Mouse (Mus musculus): ENCODE data around the gene Apc2. TPM values are rescaled to one million over a fixed set of nuclear protein-coding genes. Genes with fewer than 3 reads are reported as not detected.

Gene Apc2
- total RNA-seq, 4 experiments from 2014 or later: 2.2 to 3.1 (median 2.2) TPM

DNA sequence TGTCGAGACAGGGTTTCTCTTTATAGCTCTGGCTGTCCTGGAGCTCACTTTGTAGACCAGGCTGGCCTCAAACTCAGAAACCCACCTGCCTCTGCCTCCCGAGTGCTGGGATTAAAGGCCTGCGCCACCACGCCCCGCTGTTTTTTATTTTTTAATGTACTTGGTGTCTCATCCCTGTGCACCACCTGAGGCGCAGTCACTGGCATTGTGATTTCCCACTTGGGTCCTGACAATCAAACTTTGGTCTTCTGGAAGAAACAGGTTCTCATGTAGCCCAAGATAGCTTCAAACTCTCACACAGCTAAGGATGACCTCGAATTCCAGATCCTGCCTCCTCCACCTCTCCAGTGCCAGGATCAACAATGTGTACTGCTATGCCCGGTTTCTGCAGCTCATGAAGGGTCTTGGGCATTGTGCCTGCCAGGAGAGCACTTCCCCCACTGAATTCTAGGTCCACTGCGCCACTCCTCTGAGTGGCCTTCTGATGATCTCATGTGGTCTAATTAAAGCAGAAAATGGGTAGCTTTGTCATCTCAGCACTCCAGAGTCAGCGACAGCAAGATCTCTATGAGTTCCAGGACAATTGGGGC lies 32.9 kb upstream of the Apc2 start:
- no peak for DNase-seq (ENCODE audit: low spot score)

DNA sequence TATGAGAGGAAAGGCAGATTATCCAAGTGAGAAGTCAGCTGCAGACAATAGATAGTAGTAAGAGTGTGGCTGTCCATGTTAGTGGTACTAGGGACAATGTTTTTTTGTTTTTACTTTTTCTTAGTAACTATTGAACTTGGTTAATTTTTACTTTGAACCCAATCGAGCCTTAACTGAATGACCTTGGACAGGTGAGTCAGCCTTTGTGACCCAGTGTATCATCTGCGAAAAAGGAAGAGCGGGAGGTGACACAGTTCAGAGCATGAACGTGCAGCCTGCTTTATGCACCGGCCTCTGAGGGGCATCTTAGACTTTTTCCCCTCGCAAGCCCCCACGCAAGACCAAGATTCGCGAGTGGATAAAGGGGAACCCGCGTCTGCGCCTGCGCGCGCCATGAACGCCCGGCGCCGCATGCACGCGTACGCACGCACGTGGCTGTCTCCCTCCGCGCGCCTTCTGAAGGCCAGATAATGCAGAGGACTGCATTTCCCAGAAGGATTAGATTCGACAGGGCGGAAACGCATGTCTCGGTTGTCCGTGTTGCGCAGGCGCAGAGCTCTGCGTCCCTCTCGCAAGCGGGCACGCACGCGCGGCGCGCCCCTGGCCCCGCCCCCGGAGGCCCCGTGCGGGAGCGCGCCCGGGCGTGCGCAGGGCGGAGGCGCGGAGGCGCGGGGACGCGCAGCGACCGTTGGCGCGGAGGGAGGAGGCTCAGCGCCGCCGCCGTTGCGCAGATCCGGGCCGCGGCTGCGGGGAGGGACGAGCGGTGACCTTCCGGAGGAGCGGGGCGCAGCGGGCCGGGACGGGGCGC lies 31.2 kb upstream of the Apc2 start:
- peak; percentile 98 for DNase-seq (ENCODE audit: low spot score)

DNA sequence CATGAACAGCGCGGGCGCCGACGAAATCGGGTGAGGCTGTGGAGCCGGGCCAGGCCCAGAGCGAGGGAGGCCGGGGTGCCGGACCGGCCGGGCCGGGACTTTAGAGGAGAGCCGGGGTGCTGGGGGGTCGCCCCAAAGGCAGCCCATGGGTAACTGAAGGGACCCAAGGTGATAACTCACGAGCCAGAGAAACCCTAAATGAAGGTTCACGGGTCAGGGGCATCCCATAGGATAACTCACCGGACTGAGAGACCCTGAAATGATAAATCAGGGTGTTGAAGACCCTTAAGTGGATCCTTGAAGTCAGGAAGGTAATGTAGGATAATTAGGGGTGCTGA lies 30.7 kb upstream of the Apc2 start:
- DNase-seq (ENCODE audit: low spot score): no peak

DNA sequence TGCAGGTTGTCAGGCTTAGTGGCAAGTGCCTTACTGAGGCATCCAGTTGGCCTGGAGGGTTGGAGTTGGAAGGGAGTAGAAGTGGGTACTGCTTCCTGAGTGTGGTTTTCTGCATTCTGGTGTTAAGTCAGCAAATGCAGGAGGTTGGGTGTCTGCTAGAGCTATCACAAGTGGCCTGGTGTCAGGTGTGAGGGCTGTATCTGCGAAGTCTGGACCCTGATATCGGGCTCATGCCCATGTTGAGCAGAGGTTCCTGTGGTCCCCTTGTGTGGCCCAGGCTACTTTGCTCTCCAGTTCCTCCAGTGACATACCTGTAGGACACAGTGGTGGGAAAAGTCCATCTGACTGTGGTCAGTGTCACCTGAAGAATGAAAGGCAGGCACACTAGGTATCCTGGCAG lies 25.7 kb upstream of the Apc2 start:
- DNase-seq (ENCODE audit: low spot score): no peak

DNA sequence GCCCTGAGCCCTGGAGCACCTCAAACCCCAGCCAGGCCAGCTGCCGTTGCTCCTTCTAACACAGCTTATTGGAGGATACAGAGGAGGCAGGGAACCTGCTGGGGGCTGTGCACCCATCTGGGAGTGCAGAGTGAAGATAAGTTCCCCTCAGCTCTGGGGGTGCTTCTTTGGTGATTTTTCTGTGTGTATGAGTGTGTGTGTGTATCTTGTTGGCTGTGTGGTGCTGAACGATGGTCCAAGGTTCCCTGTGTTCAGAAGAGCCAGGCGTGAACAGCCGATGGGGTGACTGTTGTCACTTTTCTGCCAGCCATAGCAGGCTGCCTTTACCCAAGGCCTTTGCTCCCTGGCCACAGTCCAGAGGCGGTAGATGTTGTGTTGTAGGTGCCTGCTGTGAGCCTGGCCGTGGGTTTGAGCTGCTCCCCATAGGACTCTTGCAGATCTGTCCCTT lies 25.0 kb upstream of the Apc2 start:
- no peak for DNase-seq (ENCODE audit: low spot score)

DNA sequence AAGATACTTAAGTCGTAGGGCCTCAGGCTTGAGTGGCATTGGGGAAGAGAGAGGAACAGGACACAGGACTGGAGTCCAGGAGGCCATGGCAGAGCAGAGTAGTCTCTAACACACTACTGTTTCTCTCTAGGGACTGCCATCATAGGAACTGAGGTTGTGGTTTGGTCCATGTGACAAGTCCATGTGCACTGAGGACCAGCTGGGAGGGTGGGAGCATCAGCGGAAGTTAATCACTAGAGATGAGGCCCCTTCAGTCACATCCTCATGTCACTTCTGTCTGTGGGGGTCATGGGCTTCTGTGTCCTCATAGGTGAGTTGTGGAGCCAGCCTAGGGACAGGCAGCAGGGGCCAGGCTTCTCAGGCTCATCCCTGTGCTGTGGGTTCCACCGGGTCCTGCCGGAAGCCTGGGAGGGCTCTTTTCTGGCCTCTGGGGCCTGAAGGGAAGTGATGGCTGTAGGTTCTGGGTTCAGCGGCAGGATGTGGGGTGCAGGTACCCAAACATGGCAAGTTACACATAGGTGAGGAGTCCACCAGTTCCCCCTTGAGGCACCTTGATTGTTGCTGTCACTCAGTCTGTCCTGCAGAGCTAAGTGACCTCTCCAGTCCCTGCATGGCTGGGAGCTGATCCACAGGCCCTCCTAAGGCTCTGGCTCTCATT lies 24.5 kb upstream of the Apc2 start:
- no peak for DNase-seq (ENCODE audit: low spot score)

DNA sequence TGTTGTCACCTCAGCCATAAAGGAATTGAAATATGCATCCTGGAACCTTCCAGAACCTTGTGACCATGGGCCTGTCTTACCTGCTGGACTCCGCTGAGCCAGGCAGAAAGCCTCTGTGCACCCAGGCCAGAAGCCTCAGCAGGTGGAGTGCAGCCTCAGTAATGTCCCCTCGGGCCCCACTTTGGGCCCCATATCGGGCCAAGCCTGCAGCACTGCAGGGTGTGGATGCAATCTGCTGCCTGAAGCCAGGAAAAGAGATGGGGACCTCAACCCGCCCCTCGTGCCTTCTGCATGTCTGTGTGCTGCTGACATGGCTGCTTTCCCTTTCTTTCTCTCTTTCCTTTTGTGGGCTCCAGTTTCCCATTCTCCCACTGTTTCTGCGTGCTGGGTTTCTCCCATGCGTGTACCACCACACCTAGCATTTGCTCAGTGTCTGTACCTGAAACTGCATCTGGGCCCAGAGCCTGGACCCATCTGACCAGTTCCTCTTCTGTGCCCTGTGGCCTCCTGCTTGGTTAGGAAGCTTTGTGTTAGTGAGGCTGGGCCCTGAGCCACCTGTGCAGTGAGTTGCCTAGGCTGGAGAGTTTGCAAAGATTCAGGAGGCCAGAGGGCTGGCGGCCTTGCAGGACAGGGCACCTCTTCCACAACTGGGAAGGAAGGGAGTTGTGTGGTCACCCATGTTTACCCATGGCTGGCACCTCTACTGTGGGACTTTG lies 23.7 kb upstream of the Apc2 start:
- no peak for DNase-seq (ENCODE audit: low spot score)

DNA sequence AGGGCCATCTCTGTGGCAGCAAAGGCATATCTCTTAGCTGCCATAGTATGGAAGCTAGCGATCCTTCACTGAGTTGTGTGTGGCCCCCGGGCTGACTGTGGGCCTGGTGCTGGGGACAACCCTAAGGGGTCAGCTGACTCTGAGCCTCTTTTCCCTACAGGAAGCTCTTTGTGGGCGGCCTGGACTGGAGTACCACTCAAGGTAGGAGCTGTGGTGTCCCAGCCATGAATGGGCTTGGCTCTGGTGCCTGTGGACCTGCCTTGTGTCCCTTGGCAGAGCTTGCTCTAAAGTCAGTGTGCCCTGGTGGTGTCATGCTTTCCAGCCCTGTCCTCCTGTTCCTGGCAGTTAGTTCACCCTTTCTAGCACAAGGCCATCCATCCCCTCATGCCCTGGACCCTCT lies 21.9 kb upstream of the Apc2 start:
- DNase-seq (ENCODE audit: low spot score): no peak

DNA sequence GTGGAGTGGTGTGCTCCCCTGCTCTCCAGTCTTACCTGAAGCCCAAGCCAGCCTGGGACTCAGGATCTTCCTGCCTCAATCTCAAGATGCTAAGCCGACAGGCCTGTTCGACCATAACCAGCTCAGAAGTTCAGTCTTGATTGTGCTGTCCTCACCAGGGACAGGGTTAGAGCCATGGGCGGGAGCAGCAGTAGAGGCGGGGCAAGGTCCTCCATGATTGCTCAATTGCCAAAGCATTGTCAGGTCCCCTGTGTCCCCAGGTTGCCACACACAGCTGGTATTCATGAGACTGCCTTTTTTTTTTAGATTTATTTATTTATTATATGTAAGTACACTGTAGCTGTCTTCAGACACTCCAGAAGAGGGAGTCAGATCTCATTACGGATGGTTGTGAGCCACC lies 19.5 kb upstream of the Apc2 start:
- no peak for DNase-seq (ENCODE audit: low spot score)

DNA sequence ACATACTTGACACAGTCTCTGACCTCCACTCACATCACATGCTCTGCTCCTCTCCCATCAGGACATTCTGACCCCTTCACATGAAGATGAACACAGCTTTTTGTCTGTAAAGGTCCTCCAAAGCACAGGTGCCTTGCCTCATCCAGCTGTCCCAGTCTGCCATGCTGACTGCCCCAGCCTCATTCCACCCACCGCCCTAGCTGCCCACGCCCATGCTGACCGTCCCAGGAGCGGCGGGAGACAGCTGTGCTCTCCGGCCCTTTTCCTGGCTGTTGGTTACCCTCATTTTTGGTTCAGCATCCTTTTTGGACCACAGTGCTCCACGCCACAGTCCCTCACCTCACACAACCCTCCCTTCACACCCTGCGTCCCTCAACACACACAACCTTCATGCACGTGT lies 17.4 kb upstream of the Apc2 start:
- no peak for DNase-seq (ENCODE audit: low spot score)

DNA sequence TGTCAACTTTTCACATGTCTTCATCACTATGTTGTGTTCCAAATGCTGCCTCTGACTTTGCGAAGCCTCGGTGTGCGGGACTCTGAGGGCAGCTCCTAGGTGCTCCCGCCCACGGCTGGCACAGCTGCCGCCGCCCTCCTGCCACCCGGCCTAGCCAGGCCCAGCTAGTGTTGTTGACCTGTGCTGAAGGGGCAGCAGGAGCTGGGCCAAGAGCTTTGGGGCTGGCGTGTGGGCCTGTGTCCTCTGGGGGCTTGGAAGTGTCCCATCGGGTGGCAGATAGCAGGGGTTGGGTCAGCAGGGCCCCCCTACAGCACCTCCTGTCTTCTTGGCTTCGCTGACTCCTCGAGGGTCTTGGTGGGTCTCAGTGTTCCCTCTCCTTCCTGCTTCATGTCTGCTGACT lies 16.5 kb upstream of the Apc2 start:
- DNase-seq (ENCODE audit: low spot score): no peak

DNA sequence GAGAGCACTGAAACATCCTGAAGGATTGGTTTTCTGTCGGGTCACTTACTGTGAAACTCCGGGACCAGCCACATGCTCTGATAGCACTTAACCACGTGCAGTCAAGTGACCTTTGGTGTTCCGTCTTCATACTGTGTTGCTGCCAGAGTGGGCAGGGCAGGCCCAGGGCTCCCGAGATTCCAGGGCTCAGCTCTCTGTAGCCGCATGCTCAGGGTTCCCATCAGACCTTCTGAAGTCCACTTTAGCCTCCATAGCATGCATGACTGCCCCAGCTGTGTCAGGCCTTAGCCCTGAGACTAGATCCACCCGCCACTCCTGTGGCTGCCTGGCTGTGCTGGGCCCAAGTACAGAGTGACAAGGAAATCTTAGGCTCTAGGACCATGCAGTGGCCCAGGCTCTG lies 14.5 kb upstream of the Apc2 start:
- DNase-seq (ENCODE audit: low spot score): peak; percentile 64

DNA sequence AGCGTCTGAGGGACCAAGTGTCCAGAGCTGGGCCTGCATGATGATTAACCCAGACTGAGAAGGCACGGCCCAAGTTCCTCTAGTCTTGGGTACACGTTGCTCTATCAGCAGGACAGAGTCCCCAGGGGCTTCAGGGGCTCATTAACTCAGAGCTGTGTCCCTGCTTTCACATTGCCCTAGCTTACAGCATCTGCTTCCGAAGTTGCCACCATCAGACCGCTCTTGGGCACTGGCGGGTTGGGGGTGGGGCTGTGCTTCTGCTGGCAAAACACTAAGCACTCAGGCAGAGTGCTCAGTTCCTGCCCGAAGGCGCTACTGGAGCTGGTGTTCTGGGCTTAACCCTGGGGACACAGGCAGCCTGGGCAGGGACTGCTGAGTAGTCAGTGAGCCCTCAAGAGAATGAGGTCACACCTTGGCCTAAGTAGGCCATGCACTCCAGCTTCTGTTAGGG lies 13.8 kb upstream of the Apc2 start:
- no peak for DNase-seq (ENCODE audit: low spot score)

DNA sequence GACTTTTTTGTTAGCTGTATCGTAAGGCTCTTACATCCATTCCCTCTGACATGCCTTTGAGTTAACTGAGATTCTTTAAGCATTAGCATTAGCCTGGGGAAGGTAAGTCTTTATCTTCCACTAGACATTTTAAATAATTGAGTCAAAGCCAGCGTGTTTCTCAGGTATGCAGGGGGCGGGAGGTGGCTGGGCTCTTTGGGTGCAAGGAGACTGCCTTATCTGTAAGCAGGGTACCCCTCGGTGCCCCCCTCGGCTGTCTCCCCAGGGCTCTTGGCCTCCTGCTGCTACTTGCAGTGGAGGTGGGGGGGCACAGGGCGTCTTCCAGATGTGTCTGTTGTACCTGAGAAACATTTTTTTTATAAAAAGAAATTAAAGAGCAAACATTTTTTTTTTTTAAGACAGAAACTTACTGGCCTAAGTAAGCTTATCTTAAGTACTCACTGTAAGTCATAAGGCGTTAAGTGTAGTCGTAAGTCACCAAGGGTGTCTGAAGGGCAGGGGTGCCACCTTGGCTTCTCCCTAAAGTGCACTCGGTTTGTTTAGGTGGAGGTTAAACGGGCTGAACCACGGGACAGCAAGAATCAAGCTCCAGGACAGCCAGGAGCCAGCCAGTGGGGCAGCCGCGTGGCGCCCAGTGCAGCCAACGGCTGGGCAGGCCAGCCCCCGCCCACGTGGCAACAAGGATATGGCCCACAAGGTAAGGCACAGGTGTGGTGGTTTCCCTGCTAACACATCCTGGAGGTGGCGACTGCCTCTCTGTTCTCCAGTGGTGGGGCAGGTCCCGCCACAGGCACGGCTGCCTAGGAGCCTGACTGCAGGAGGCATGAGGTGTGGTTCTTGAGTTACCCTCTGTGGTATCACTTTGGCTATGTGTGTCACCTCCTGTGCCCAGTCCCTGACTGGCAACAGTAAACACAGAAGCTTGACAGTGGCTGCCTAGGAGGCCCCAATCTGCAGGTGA lies 13.0 kb upstream of the Apc2 start:
- no peak for DNase-seq (ENCODE audit: low spot score)

DNA sequence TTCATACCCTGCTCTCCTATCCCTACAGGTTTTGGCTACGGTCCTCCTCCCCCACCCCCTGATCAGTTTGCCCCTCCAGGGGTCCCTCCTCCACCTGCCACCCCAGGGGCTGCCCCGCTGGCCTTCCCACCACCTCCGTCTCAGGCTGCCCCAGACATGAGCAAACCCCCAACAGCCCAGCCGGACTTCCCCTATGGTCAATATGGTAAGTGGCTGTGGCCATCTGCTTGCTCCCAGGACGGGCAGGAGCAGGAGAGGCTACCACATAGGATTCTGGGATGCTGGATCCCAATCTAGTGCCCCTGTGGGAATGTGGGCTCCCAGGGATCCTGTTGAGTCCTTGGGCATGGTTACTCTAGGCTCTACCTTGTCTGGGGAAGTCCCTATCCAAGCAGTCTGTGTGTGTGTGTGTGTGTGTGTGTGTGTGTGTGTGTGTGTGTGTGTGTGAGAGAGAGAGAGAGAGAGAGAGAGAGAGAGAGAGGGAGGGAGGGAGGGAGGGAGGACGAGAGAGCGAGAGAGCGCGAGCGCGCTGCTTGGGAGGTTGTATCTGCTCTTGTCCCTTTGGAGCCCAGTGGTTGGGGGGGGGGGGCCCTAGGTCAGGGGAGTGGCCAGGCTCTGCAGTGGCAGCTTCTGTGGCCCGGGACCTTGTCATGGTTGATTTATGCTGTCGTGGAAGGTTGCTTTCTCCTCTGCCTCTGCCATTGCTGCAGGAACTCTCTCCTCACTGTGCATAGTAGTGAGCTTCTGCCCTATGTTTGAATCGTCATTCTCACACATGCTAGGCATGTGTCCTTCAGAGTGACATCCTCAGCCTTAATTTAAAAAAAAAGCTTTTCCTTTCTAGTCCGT lies 10.3 kb upstream of the Apc2 start:
- DNase-seq (ENCODE audit: low spot score): no peak

DNA sequence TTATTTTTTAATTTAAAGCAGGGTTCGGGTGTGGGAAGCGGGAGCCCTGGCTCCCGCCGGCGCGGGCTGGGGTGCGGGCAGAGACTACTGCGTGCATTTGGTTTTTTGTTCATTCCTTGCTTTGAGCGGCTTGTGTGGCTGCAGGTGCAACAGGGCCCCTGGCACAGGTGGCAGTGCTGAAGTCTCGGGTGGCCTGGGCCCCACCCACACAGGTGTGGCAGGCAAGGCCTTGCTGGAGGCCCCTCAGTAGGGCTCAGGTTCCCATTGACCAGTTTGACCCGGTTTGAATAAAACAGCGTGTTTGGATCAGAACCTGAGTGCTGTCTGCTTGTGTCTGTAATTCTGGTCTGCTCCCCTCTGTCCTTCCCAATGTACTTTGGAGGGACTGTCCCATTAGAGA lies 7.7 kb upstream of the Apc2 start:
- no peak for DNase-seq (ENCODE audit: low spot score)

DNA sequence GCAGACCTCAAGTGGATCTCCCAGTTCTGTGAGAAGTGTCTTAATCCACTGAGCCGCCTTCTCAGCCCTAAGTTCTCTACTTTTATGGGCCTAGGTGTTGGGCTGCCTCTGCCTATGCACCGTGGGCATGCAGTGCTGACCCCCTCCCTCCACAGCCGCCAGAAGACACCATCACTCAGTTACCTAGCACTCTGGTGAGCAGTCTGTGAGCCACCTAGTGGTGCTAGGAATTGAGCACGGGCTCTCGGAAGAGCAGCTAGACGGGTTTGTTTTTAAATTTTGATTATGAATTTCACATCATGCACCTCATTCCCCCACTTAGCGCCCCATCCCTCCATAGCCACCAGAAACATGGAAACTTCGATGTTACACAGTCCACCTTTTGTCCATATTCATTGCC lies 7.1 kb upstream of the Apc2 start:
- DNase-seq (ENCODE audit: low spot score): no peak

DNA sequence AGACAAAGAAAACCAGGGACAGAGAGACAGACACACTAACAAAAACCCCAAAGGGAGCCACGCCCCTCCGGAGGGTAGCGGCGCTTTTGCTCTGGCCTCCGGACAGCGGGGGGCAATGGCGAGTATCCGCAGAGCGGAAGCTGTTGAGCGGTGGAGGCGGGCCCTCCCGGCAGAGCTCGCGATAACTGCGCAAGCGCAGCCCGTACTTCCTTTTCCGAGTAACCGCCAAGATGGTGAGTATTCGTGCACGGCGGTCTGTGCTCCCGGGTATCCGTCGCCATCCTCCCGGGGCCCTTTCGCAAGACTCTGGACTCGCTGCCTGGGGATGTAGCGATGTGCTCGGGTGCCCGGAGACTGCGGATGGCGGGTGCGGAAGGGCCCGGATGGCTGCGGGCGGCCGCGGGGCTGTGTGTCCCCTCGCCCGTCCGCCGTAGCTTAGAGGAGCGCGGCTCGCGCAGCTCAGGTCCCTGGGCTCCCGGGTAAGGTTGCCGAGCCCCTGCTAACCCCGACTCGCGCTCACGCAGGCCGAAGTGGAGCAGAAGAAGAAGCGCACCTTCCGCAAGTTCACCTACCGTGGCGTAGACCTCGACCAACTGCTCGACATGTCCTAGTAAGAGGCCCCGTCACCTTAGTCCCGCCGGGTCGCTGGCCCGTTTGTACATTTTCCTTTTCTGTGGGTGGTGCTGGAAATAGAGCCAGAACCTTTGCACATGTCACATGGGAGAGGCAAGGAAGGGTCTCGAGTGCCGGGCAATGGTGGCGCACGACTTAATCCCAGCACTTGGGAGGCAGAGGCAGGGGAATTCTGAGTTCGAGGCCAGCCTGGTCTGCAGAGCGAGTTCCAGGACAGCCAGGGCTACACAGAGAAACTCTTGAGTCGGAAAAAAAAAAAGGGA lies 3.3 kb upstream of the Apc2 start, which contains the start of gene Rps15:
Gene Rps15 (plus strand): TSS at position 203 of the 896 bp plus-strand sequence.
- peak; percentile 91 for DNase-seq (ENCODE audit: low spot score)

DNA sequence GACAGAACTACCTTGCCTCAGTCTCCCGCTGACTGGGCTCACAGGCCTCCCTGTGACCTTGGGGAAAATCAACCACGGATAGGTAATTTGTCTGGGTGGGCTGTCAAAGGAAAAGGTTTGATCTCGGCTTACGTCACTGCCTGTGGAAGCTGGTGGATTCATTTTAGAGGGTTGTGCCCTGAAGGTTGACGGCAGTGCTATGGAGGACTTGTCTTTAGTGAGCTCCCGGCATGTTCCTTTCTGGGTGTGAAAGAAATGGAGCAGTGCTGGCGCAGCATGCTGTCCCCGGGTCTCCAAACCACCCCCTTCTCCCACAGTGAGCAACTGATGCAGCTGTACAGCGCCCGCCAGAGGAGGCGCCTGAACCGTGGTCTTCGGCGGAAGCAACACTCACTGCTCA lies 2.5 kb upstream of the Apc2 start:
- DNase-seq (ENCODE audit: low spot score): no peak
